Mouse (Mus musculus) kidney, adult 8-10 months (tissue): Measurements from ENCODE around the gene Vdac2.

ENCODE experiments used
- DNase-seq, 2 experiments: peaks; one replicate each; pipeline ENCODE4 v3.0.0; 2022

Vdac2 gene

DNA sequence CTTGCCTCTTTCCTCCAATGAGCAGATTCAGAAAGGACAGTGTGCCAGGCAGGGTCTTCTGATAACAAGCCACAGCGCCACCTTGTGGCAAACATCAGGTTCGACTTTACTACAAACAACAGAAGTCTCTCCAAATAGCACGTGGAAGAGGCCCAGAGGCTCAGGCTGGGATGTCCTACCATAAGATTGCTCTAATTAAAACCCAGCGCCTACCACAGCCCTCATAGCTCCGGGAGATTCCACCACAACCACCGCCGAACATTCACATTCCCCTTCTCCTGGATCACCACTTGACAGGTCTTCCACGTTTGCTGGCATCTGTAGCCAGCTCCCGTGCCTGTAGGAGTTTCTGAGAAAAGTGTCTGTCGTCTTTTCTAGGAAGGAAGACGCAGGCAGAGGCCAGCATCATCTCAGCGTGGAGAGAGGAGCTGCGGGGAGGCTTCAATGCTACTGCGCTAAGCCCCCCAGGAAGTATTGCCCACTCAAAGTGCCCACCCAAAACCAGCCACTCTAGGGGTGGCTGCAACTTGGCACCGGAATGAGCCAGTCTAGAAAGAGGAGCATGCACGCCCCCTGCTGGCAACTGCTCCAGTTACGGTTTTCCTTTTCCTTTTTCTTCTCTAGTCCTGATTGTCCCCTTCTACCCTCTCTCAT is 28.5 kb downstream of the Vdac2 start:
- DNase-seq: peak in 1 of 2 experiments; percentile 66

DNA sequence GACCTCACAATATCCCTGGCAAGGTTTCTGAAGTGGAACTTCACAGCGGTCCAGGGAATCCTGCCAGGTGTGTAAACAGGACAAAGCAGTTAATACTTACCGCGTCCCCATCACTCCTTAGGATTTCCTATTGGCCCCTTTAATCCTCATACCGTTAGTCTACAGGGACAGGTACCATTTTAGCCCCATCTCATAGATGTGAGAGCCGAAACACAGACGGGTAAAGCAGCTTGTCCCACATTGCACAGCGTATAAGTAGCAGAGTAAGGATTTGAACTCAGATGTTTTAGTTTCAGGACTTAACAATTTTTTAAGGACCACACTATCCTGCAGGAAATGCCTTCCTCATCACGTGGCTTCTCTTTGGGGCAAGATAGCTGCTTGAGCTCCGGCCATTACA is 29.2 kb downstream of the Vdac2 start:
- DNase-seq: no peak

GRCm38 (mm10) chr14:21855961-21856360 is 30.9 kb downstream of the Vdac2 start:
- no peak for DNase-seq

DNA sequence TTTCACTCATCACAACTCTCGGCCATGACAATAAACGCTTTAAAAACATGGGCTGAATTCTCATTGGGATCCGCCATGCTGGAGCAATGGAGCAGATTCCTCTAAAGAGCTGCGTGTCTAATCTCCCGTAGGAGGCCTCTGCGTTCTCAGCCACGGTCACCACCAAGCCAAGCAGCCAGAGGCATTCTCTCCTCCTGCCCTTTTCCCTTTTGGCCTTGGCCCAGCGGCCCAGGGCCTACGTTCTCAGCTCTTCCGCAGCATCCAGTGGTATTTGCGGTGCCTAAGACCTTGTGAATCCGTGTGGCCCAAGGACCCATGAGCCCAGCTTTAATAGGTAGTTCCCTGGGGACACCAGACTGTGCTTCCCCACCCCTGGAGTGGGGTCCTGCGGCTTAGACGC is 31.8 kb downstream of the Vdac2 start:
- DNase-seq: no peak

- DNase-seq: no peak
Observed at GRCm38 (mm10) chr14:21866291-21866690, 41.3 kb downstream of the Vdac2 start.

DNA sequence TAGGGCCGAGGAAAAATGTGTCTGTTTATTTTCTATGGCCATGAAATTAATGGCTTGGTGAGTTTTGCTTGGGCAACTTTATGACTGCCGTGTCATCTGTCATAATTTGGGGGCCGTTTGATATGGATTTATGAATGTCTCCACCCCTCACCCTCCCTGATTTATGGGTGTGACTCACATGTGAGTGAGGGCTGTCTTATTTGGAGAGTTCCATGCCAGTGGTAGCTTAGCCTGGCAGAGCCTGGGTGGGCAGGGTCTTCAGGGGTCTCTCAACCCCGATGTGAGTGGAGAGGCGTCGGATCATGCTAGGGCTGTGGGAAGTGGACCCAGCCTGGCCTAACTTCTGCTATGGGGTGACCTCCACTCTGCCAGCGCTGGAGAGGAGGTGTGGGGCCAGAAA is 41.8 kb downstream of the Vdac2 start:
- no peak for DNase-seq

- no peak for DNase-seq
Observed at GRCm38 (mm10) chr14:21890430-21890829, 65.4 kb downstream of the Vdac2 start.

GRCm38 (mm10) chr14:21891581-21892340 is 66.7 kb downstream of the Vdac2 start:
- no peak for DNase-seq

- no peak for DNase-seq
Observed at GRCm38 (mm10) chr14:21892341-21892659, 67.3 kb downstream of the Vdac2 start.
